Mouse (Mus musculus): ENCODE data around the gene Npat. TPM values are rescaled to one million over a fixed set of nuclear protein-coding genes. Genes with fewer than 3 reads are reported as not detected.

Gene Npat
- total and polyA plus RNA-seq, 3 experiments, result 1.7 to 70.7 (median 44.6) TPM

DNA sequence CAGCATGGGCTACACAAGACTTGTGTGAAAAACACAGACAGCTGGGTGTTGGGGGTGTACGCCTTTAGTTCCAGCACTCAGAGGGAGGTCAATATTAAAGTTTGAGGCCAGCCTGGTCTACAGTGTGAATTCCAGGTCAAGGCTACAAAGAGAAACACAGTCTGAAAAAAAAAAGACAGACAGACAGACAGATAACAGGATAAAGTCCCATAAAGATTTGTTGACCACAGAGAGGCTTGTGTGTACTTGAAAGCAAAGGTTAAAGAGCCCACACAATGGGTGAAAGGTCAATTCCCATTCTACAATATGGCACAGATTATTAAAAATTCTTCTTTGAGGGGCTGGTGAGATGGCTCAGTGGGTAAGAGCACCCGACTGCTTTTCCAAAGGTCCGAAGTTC lies 70.3 kb downstream of the Npat start:
- no peak for TF ChIP-seq CTCF (IDR thresholded peaks at IDR 0.05; ENCODE audit: low read depth, low read length)
- Histone ChIP-seq H3K36me3 (replicated peaks) (peaks cover 36% of the 10 kb centered on the region), H3K4me1 (ENCODE audit: insufficient read depth, low read depth, low read length) (peaks cover 29% of the 10 kb centered on the region), H3K4me3 (ENCODE audit: low read depth, low read length) (no peak overlapping the region), H3K9me3 (replicated peaks) (no peaks in the 10 kb centered on the region), H3K27me3 (ENCODE audit: insufficient read depth, low read length) (no peaks in the 10 kb centered on the region)
- DNase-seq (ENCODE audit: low spot score), result no peak
- no peak for ATAC-seq (ENCODE audit: extremely low read depth, insufficient number of reproducible peaks, low FRiP score, poor library complexity, severe bottlenecking)

GRCm38 (mm10) chr9:53607816-53608215 lies 71.0 kb downstream of the Npat start:
- Histone ChIP-seq H3K4me3 (ENCODE audit: low read depth, low read length) (no peak overlapping the region), H3K36me3 (replicated peaks) (peaks cover 35% of the 10 kb centered on the region), H3K27me3 (ENCODE audit: insufficient read depth, low read length) (no peaks in the 10 kb centered on the region), H3K4me1 (ENCODE audit: insufficient read depth, low read depth, low read length) (peaks cover 29% of the 10 kb centered on the region), H3K9me3 (replicated peaks) (no peaks in the 10 kb centered on the region)
- ATAC-seq (ENCODE audit: extremely low read depth, insufficient number of reproducible peaks, low FRiP score, poor library complexity, severe bottlenecking) (no peak), DNase-seq (ENCODE audit: low spot score) (no peak)
- TF ChIP-seq GATA1 (IDR thresholded peaks at IDR 0.05; ENCODE audit: borderline replicate concordance, low read length), result no peak

GRCm38 (mm10) chr9:53609306-53609967 lies 72.6 kb downstream of the Npat start:
- ATAC-seq (ENCODE audit: extremely low read depth, insufficient number of reproducible peaks, low FRiP score, poor library complexity, severe bottlenecking) (no peak), DNase-seq (ENCODE audit: low spot score) (no peak)
- Histone ChIP-seq H3K27me3 (ENCODE audit: insufficient read depth, low read length) (no peaks in the 10 kb centered on the region), H3K9me3 (replicated peaks) (no peaks in the 10 kb centered on the region), H3K36me3 (replicated peaks) (peaks cover 38% of the 10 kb centered on the region), H3K4me3 (ENCODE audit: low read depth, low read length) (peak overlapping the region; percentile 78), H3K4me1 (ENCODE audit: insufficient read depth, low read depth, low read length) (peaks cover 19% of the 10 kb centered on the region)
- no peak for TF ChIP-seq CTCF (IDR thresholded peaks at IDR 0.05; ENCODE audit: low read depth, low read length)
- TF ChIP-seq GATA2 (IDR thresholded peaks at IDR 0.05; ENCODE audit: borderline replicate concordance, low read depth, low read length), result no peak
- no peak for TF ChIP-seq GATA1 (IDR thresholded peaks at IDR 0.05; ENCODE audit: borderline replicate concordance, low read length)
- TF ChIP-seq POLR2AphosphoS5 (IDR thresholded peaks at IDR 0.05; ENCODE audit: insufficient replicate concordance, low read depth, low read length), result no peak
- TF ChIP-seq TAL1 (conservative IDR thresholded peaks at IDR 0.05; ENCODE audit: low read depth, low read length), result no peak

DNA sequence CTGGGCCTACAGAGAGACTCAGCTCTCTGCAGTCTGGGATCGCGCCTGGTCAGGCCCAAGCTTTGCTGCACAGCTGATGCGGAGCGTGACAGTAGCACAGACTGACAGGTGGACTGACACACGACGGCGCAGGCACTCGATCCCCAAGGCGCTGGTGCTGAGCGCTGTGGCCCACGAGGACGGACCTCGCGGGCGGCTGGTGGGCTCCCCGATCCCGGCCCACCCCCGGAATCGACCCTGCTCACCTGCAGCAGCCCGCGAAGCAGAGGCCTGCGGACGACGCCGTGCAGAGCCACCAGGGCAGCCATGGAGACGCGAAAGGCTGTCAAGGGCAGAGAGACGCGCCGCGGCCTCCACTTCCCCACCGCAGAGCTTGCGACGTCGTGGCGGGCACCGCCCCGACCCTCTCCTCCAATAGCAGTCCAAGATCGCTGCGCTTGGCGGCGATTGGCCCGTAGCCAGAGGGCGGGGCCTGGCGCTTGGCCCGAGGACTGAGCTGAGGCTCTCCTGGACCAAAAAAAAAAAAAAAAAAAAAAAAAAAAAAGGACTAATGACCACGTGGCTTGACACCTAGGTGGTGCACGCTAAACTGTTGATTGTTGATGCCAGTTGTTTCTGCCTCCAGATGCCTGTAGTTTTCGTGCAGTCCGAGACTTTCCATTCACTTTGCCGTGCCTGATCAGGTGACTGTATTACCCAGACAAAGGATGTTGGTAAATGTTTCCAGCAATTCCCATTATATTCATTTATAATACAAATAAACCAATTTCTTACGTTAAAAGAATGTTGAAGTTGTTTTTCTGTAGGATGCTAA lies 73.3 kb downstream of the Npat start, which contains the start of gene Acat1:
Acat1 (minus strand) TSS at position 415 of the 814 bp plus-strand sequence.
- peak; percentile 87 for DNase-seq (ENCODE audit: low spot score)
- H3K9me3 ChIP-seq (replicated peaks), result no peaks in the 10 kb centered on the region
- H3K36me3 ChIP-seq (replicated peaks), result peaks cover 37% of the 10 kb centered on the region
- peak within 1 kb of the TSS; percentile 78 for H3K4me3 ChIP-seq (ENCODE audit: low read depth, low read length)
- peaks cover 14% of the 10 kb centered on the region for H3K4me1 ChIP-seq (ENCODE audit: insufficient read depth, low read depth, low read length)
- no peaks in the 10 kb centered on the region for H3K27me3 ChIP-seq (ENCODE audit: insufficient read depth, low read length)
- no peak for TF ChIP-seq CTCF (IDR thresholded peaks at IDR 0.05; ENCODE audit: low read depth, low read length)
- TF ChIP-seq GATA2 (IDR thresholded peaks at IDR 0.05; ENCODE audit: borderline replicate concordance, low read depth, low read length), result no peak
- TF ChIP-seq TAL1 (conservative IDR thresholded peaks at IDR 0.05; ENCODE audit: low read depth, low read length), result no peak
- TF ChIP-seq GATA1 (IDR thresholded peaks at IDR 0.05; ENCODE audit: borderline replicate concordance, low read length), result no peak
- no peak for TF ChIP-seq POLR2AphosphoS5 (IDR thresholded peaks at IDR 0.05; ENCODE audit: insufficient replicate concordance, low read depth, low read length)
- peak; percentile 89 for ATAC-seq (ENCODE audit: extremely low read depth, insufficient number of reproducible peaks, low FRiP score, poor library complexity, severe bottlenecking)

- no peaks in the 10 kb centered on the region for H3K9me3 ChIP-seq (replicated peaks)
- peaks cover 45% of the 10 kb centered on the region for H3K36me3 ChIP-seq (replicated peaks)
- peaks cover 10% of the 10 kb centered on the region for H3K4me1 ChIP-seq (ENCODE audit: insufficient read depth, low read depth, low read length)
- DNase-seq (ENCODE audit: low spot score), result no peak
- no peak for ATAC-seq (ENCODE audit: extremely low read depth, insufficient number of reproducible peaks, low FRiP score, poor library complexity, severe bottlenecking)
- no peaks in the 10 kb centered on the region for H3K27me3 ChIP-seq (ENCODE audit: insufficient read depth, low read length)
- H3K4me3 ChIP-seq (ENCODE audit: low read depth, low read length), result no peak overlapping the region
- no peak for TF ChIP-seq POLR2AphosphoS5 (IDR thresholded peaks at IDR 0.05; ENCODE audit: insufficient replicate concordance, low read depth, low read length)
- no peak for TF ChIP-seq TAL1 (conservative IDR thresholded peaks at IDR 0.05; ENCODE audit: low read depth, low read length)
- no peak for TF ChIP-seq CTCF (IDR thresholded peaks at IDR 0.05; ENCODE audit: low read depth, low read length)
- no peak for TF ChIP-seq GATA2 (IDR thresholded peaks at IDR 0.05; ENCODE audit: borderline replicate concordance, low read depth, low read length)
These were observed 77.4 kb downstream of the Npat start for GRCm38 (mm10) chr9:53614286-53614685.

DNA sequence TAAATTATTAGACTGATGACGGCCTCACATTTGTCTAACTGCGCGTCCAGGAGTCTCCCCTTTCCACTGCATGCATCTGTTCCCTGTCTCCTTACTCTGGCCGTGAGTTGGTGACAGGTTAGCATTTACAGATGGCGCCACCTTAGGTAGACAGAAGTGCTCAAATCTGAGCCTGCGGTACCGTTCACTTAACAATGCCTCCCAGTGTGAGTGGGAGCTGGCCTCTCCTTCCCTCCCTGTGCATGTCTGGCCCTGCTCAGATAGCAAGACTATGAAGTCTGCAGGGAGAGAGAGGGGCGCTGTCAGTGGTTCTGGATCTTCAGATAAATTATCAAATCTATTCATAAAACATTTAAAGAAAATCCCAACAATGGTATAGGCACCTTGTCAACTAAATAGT lies 78.4 kb downstream of the Npat start:
- ATAC-seq (ENCODE audit: extremely low read depth, insufficient number of reproducible peaks, low FRiP score, poor library complexity, severe bottlenecking), result no peak
- no peak for DNase-seq (ENCODE audit: low spot score)
- no peak for TF ChIP-seq GATA1 (IDR thresholded peaks at IDR 0.05; ENCODE audit: borderline replicate concordance, low read length)
- no peak for TF ChIP-seq CTCF (IDR thresholded peaks at IDR 0.05; ENCODE audit: low read depth, low read length)
- no peak for TF ChIP-seq GATA2 (IDR thresholded peaks at IDR 0.05; ENCODE audit: borderline replicate concordance, low read depth, low read length)
- TF ChIP-seq TAL1 (conservative IDR thresholded peaks at IDR 0.05; ENCODE audit: low read depth, low read length), result no peak
- TF ChIP-seq POLR2AphosphoS5 (IDR thresholded peaks at IDR 0.05; ENCODE audit: insufficient replicate concordance, low read depth, low read length), result no peak
- H3K27me3 ChIP-seq (ENCODE audit: insufficient read depth, low read length), result no peaks in the 10 kb centered on the region
- no peaks in the 10 kb centered on the region for H3K9me3 ChIP-seq (replicated peaks)
- peaks cover 53% of the 10 kb centered on the region for H3K36me3 ChIP-seq (replicated peaks)
- H3K4me1 ChIP-seq (ENCODE audit: insufficient read depth, low read depth, low read length), result peaks cover 2% of the 10 kb centered on the region; the same call in 1 of the 2 replicates
- H3K4me3 ChIP-seq (ENCODE audit: low read depth, low read length), result no peak overlapping the region

Other genes with a start within 250 kb of the Npat start
- gene Exph5, start 235.4 kb upstream of the Npat start, total RNA-seq (2014; fragmentation: Nextera tagmentation), result not detected in 2 replicates
- gene Exph5, start 235.4 kb upstream of the Npat start, total RNA-seq (2017), result 0.11 and 0.23 TPM in 2 replicates
- gene Exph5, start 235.4 kb upstream of the Npat start, polyA plus RNA-seq (2012), result not detected in 2 replicates
- gene Kdelc2, start 153.0 kb upstream of the Npat start, total RNA-seq (2014; fragmentation: Nextera tagmentation), result not detected in 2 replicates
- gene Kdelc2, start 153.0 kb upstream of the Npat start, total RNA-seq (2017), result 0.05 and 0.12 TPM in 2 replicates
- gene Kdelc2, start 153.0 kb upstream of the Npat start, polyA plus RNA-seq (2012), result not detected in 2 replicates
- gene 4930550C14Rik, start 134.7 kb upstream of the Npat start, total RNA-seq (2014; fragmentation: Nextera tagmentation), result not detected in 2 replicates
- gene 4930550C14Rik, start 134.7 kb upstream of the Npat start, total RNA-seq (2017), result 0.06 TPM in 1 of 2 replicates, not detected in the other
- gene 4930550C14Rik, start 134.7 kb upstream of the Npat start, polyA plus RNA-seq (2012), result not detected in 2 replicates
- gene Atm, start 307 bp upstream of the Npat start, total RNA-seq (2014; fragmentation: Nextera tagmentation), result 77.4 and 78.2 TPM in 2 replicates
- gene Atm, start 307 bp upstream of the Npat start, total RNA-seq (2017), result 49.0 and 51.8 TPM in 2 replicates
- 1.1 and 1.4 TPM in 2 replicates for gene Atm, start 307 bp upstream of the Npat start, polyA plus RNA-seq (2012)
- 43.6 and 44.2 TPM in 2 replicates for gene Acat1, start 73.3 kb downstream of the Npat start, total RNA-seq (2014; fragmentation: Nextera tagmentation)
- gene Acat1, start 73.3 kb downstream of the Npat start, total RNA-seq (2017), result 75.3 and 76.7 TPM in 2 replicates
- gene Acat1, start 73.3 kb downstream of the Npat start, polyA plus RNA-seq (2012), result 118 and 124 TPM in 2 replicates
- gene Cul5, start 133.0 kb downstream of the Npat start, total RNA-seq (2014; fragmentation: Nextera tagmentation), result 44.8 and 51.3 TPM in 2 replicates
- 53.6 and 60.9 TPM in 2 replicates for gene Cul5, start 133.0 kb downstream of the Npat start, total RNA-seq (2017)
- gene Cul5, start 133.0 kb downstream of the Npat start, polyA plus RNA-seq (2012), result 5.1 and 6.5 TPM in 2 replicates
- gene Rab39, start 169.2 kb downstream of the Npat start, total RNA-seq (2014; fragmentation: Nextera tagmentation), result not detected in 2 replicates
- 0.06 and 0.11 TPM in 2 replicates for gene Rab39, start 169.2 kb downstream of the Npat start, total RNA-seq (2017)
- gene Rab39, start 169.2 kb downstream of the Npat start, polyA plus RNA-seq (2012), result not detected in 2 replicates
- gene Slc35f2, start 234.5 kb downstream of the Npat start, total RNA-seq (2014; fragmentation: Nextera tagmentation), result not detected in 2 replicates
- 0.33 TPM in 1 of 2 replicates, not detected in the other for gene Slc35f2, start 234.5 kb downstream of the Npat start, total RNA-seq (2017)
- gene Slc35f2, start 234.5 kb downstream of the Npat start, polyA plus RNA-seq (2012), result not detected in 2 replicates

Data from G1E (cell line).